Mouse (Mus musculus) myocyte (in vitro differentiated cells): Measurements from ENCODE around the gene Amph.

ENCODE experiments used
- POLR2A ChIP-seq: IDR thresholded peaks from one replicate; pipeline ENCODE4 v1.6.1; 2011; ENCODE audit warnings: low read depth, mild to moderate bottlenecking, control low read depth, moderate library complexity; ENCODE audit not compliant: insufficient read length
- SRF ChIP-seq: IDR thresholded peaks from one replicate; pipeline ENCODE4 v1.6.1; 2011; ENCODE audit warnings: low read depth; ENCODE audit not compliant: control insufficient read depth, insufficient read length
- TCF12 ChIP-seq: IDR thresholded peaks from one replicate; pipeline ENCODE4 v1.6.1; 2011; ENCODE audit warnings: mild to moderate bottlenecking, control low read depth; ENCODE audit not compliant: poor library complexity, insufficient read depth, severe bottlenecking
- USF1 ChIP-seq: IDR thresholded peaks from one replicate; pipeline ENCODE4 v1.6.1; 2011; ENCODE audit warnings: low read depth, mild to moderate bottlenecking, control low read depth, moderate library complexity

- TF ChIP-seq POLR2A (no peak), SRF (no peak), TCF12 (no peak), USF1 (no peak)
These were observed 41.2 kb downstream of the Amph start for GRCm38 (mm10) chr13:18989185-18989714.
